Mouse (Mus musculus): ENCODE results near the gene Klhl29. TPM values are rescaled to one million over a fixed set of nuclear protein-coding genes. Genes with fewer than 3 reads are reported as not detected.
A peak's percentile ranks its signal among the peaks of the same experiment; 100 is the strongest.

Gene Klhl29
- polyA plus RNA-seq, 1 experiment from 2014 or later: 9.5 TPM

- Histone ChIP-seq H3K36me3 (ENCODE audit: control insufficient read depth, insufficient read depth, low read length) (no peaks in the 10 kb centered on the region), H3K4me2 (ENCODE audit: low read length) (no peak overlapping the region), H3K27me3 (ENCODE audit: control insufficient read depth, insufficient read depth, low read length) (no peaks in the 10 kb centered on the region), H3K9ac (replicated peaks; ENCODE audit: low read length) (no peak overlapping the region), H3K9me3 (ENCODE audit: control insufficient read depth, low read length) (no peaks in the 10 kb centered on the region), H3K4me1 (ENCODE audit: control insufficient read depth, insufficient read depth, low read length) (peaks cover 26% of the 10 kb centered on the region), H3K4me3 (replicated peaks; ENCODE audit: low read depth, low read length) (no peak overlapping the region), H3K27ac (replicated peaks; ENCODE audit: low read depth, low read length) (no peak overlapping the region)
- WGBS: 65% methylated on average over 2 of the region's 2 CpGs
- peak; percentile 62 for DNase-seq
- no peak for ATAC-seq (ENCODE audit: low FRiP score, low TSS enrichment)
Observed at GRCm38 (mm10) chr12:5252569-5252968, 122.9 kb downstream of the Klhl29 start.

- peaks cover 20% of the 10 kb centered on the region for H3K4me1 ChIP-seq (ENCODE audit: control insufficient read depth, insufficient read depth, low read length)
- WGBS: 35% methylated on average over 7 of the region's 7 CpGs
Observed at GRCm38 (mm10) chr12:5250042-5250441, 125.4 kb downstream of the Klhl29 start.

GRCm38 (mm10) chr12:5249068-5249467 is 126.4 kb downstream of the Klhl29 start:
- Histone ChIP-seq H3K4me3 (replicated peaks; ENCODE audit: low read depth, low read length) (no peak overlapping the region), H3K27ac (replicated peaks; ENCODE audit: low read depth, low read length) (no peak overlapping the region), H3K9ac (replicated peaks; ENCODE audit: low read length) (no peak overlapping the region), H3K4me2 (ENCODE audit: low read length) (no peak overlapping the region), H3K27me3 (ENCODE audit: control insufficient read depth, insufficient read depth, low read length) (no peaks in the 10 kb centered on the region), H3K36me3 (ENCODE audit: control insufficient read depth, insufficient read depth, low read length) (no peaks in the 10 kb centered on the region), H3K9me3 (ENCODE audit: control insufficient read depth, low read length) (no peaks in the 10 kb centered on the region), H3K4me1 (ENCODE audit: control insufficient read depth, insufficient read depth, low read length) (peaks cover 14% of the 10 kb centered on the region)
- DNase-seq (no peak), ATAC-seq (ENCODE audit: low FRiP score, low TSS enrichment) (no peak)
- 93% methylated on average over 13 of the region's 13 CpGs for WGBS

More at GRCm38 (mm10) chr12:5250042-5250441, 125.4 kb downstream of the Klhl29 start:
- H3K4me2 ChIP-seq (ENCODE audit: low read length): no peak overlapping the region
- H3K36me3 ChIP-seq (ENCODE audit: control insufficient read depth, insufficient read depth, low read length): no peaks in the 10 kb centered on the region
- H3K27me3 ChIP-seq (ENCODE audit: control insufficient read depth, insufficient read depth, low read length): no peaks in the 10 kb centered on the region
- ATAC-seq (ENCODE audit: low FRiP score, low TSS enrichment) (no peak), DNase-seq (no peak)
- H3K4me3 ChIP-seq (replicated peaks; ENCODE audit: low read depth, low read length): no peak overlapping the region
- no peak overlapping the region for H3K9ac ChIP-seq (replicated peaks; ENCODE audit: low read length)
- H3K27ac ChIP-seq (replicated peaks; ENCODE audit: low read depth, low read length): no peak overlapping the region
- no peaks in the 10 kb centered on the region for H3K9me3 ChIP-seq (ENCODE audit: control insufficient read depth, low read length)

GRCm38 (mm10) chr12:5247505-5247904 is 128.0 kb downstream of the Klhl29 start:
- Histone ChIP-seq H3K27ac (replicated peaks; ENCODE audit: low read depth, low read length) (no peak overlapping the region), H3K4me2 (ENCODE audit: low read length) (no peak overlapping the region), H3K36me3 (ENCODE audit: control insufficient read depth, insufficient read depth, low read length) (no peaks in the 10 kb centered on the region), H3K9me3 (ENCODE audit: control insufficient read depth, low read length) (no peaks in the 10 kb centered on the region), H3K4me1 (ENCODE audit: control insufficient read depth, insufficient read depth, low read length) (peaks cover under 1% of the 10 kb centered on the region), H3K4me3 (replicated peaks; ENCODE audit: low read depth, low read length) (no peak overlapping the region), H3K27me3 (ENCODE audit: control insufficient read depth, insufficient read depth, low read length) (no peaks in the 10 kb centered on the region), H3K9ac (replicated peaks; ENCODE audit: low read length) (no peak overlapping the region)
- DNase-seq (no peak), ATAC-seq (ENCODE audit: low FRiP score, low TSS enrichment) (no peak)
- 54% methylated on average over 6 of the region's 6 CpGs for whole genome bisulfite sequencing

GRCm38 (mm10) chr12:5246721-5247341 is 128.7 kb downstream of the Klhl29 start:
- H3K4me3 ChIP-seq (replicated peaks; ENCODE audit: low read depth, low read length): no peak overlapping the region
- H3K4me1 ChIP-seq (ENCODE audit: control insufficient read depth, insufficient read depth, low read length): no peaks in the 10 kb centered on the region
- no peak overlapping the region for H3K9ac ChIP-seq (replicated peaks; ENCODE audit: low read length)
- H3K27ac ChIP-seq (replicated peaks; ENCODE audit: low read depth, low read length): no peak overlapping the region
- no peak overlapping the region for H3K4me2 ChIP-seq (ENCODE audit: low read length)
- no peak for ATAC-seq (ENCODE audit: low FRiP score, low TSS enrichment)
- no peaks in the 10 kb centered on the region for H3K36me3 ChIP-seq (ENCODE audit: control insufficient read depth, insufficient read depth, low read length)
- peak; percentile 31 for DNase-seq
- H3K9me3 ChIP-seq (ENCODE audit: control insufficient read depth, low read length): no peaks in the 10 kb centered on the region
- 77% methylated on average over 15 of the region's 15 CpGs for WGBS
- no peaks in the 10 kb centered on the region for H3K27me3 ChIP-seq (ENCODE audit: control insufficient read depth, insufficient read depth, low read length)

GRCm38 (mm10) chr12:5246193-5246621 is 129.3 kb downstream of the Klhl29 start:
- H3K4me1 ChIP-seq (ENCODE audit: control insufficient read depth, insufficient read depth, low read length): no peaks in the 10 kb centered on the region
- 92% methylated on average over 9 of the region's 9 CpGs for WGBS
- DNase-seq (no peak), ATAC-seq (ENCODE audit: low FRiP score, low TSS enrichment) (no peak)
- no peak overlapping the region for H3K4me3 ChIP-seq (replicated peaks; ENCODE audit: low read depth, low read length)
- H3K27me3 ChIP-seq (ENCODE audit: control insufficient read depth, insufficient read depth, low read length): no peaks in the 10 kb centered on the region
- no peak overlapping the region for H3K4me2 ChIP-seq (ENCODE audit: low read length)
- H3K9me3 ChIP-seq (ENCODE audit: control insufficient read depth, low read length): no peaks in the 10 kb centered on the region
- H3K27ac ChIP-seq (replicated peaks; ENCODE audit: low read depth, low read length): no peak overlapping the region
- H3K36me3 ChIP-seq (ENCODE audit: control insufficient read depth, insufficient read depth, low read length): no peaks in the 10 kb centered on the region
- H3K9ac ChIP-seq (replicated peaks; ENCODE audit: low read length): no peak overlapping the region

GRCm38 (mm10) chr12:5245207-5245597 is 130.3 kb downstream of the Klhl29 start:
- H3K4me3 ChIP-seq (replicated peaks; ENCODE audit: low read depth, low read length): no peak overlapping the region
- WGBS: 34% methylated on average over 4 of the region's 4 CpGs
- H3K9ac ChIP-seq (replicated peaks; ENCODE audit: low read length): no peak overlapping the region
- no peak for DNase-seq
- H3K4me1 ChIP-seq (ENCODE audit: control insufficient read depth, insufficient read depth, low read length): peaks cover 2% of the 10 kb centered on the region; the same call in 1 of the 2 replicates
- H3K9me3 ChIP-seq (ENCODE audit: control insufficient read depth, low read length): no peaks in the 10 kb centered on the region
- ATAC-seq (ENCODE audit: low FRiP score, low TSS enrichment): no peak
- H3K27me3 ChIP-seq (ENCODE audit: control insufficient read depth, insufficient read depth, low read length): no peaks in the 10 kb centered on the region
- no peak overlapping the region for H3K27ac ChIP-seq (replicated peaks; ENCODE audit: low read depth, low read length)
- no peaks in the 10 kb centered on the region for H3K36me3 ChIP-seq (ENCODE audit: control insufficient read depth, insufficient read depth, low read length)
- no peak overlapping the region for H3K4me2 ChIP-seq (ENCODE audit: low read length)

GRCm38 (mm10) chr12:5244431-5245206 is 130.9 kb downstream of the Klhl29 start:
- H3K4me3 ChIP-seq (replicated peaks; ENCODE audit: low read depth, low read length): no peak overlapping the region
- no peak overlapping the region for H3K27ac ChIP-seq (replicated peaks; ENCODE audit: low read depth, low read length)
- H3K9me3 ChIP-seq (ENCODE audit: control insufficient read depth, low read length): no peaks in the 10 kb centered on the region
- no peak overlapping the region for H3K9ac ChIP-seq (replicated peaks; ENCODE audit: low read length)
- no peaks in the 10 kb centered on the region for H3K36me3 ChIP-seq (ENCODE audit: control insufficient read depth, insufficient read depth, low read length)
- WGBS: 91% methylated on average over 10 of the region's 10 CpGs
- no peaks in the 10 kb centered on the region for H3K27me3 ChIP-seq (ENCODE audit: control insufficient read depth, insufficient read depth, low read length)
- ATAC-seq (ENCODE audit: low FRiP score, low TSS enrichment): no peak
- peaks cover 7% of the 10 kb centered on the region; the same call in 1 of the 2 replicates for H3K4me1 ChIP-seq (ENCODE audit: control insufficient read depth, insufficient read depth, low read length)
- no peak overlapping the region for H3K4me2 ChIP-seq (ENCODE audit: low read length)
- no peak for DNase-seq

- H3K9me3 ChIP-seq (ENCODE audit: control insufficient read depth, low read length): no peaks in the 10 kb centered on the region
- H3K4me3 ChIP-seq (replicated peaks; ENCODE audit: low read depth, low read length): no peak overlapping the region
- no peak overlapping the region for H3K4me2 ChIP-seq (ENCODE audit: low read length)
- H3K4me1 ChIP-seq (ENCODE audit: control insufficient read depth, insufficient read depth, low read length): peaks cover 7% of the 10 kb centered on the region; the same call in 1 of the 2 replicates
- DNase-seq (no peak), ATAC-seq (ENCODE audit: low FRiP score, low TSS enrichment) (no peak)
- H3K36me3 ChIP-seq (ENCODE audit: control insufficient read depth, insufficient read depth, low read length): no peaks in the 10 kb centered on the region
- WGBS: 83% methylated on average over 6 of the region's 6 CpGs
- no peaks in the 10 kb centered on the region for H3K27me3 ChIP-seq (ENCODE audit: control insufficient read depth, insufficient read depth, low read length)
- no peak overlapping the region for H3K27ac ChIP-seq (replicated peaks; ENCODE audit: low read depth, low read length)
- no peak overlapping the region for H3K9ac ChIP-seq (replicated peaks; ENCODE audit: low read length)
Observed at GRCm38 (mm10) chr12:5243867-5244266, 131.6 kb downstream of the Klhl29 start.

Measured in midbrain, embryonic 14.5 days (tissue).